Mouse (Mus musculus): ENCODE data around the gene Rin3.

The Rin3 gene

GRCm38 (mm10) chr12:102280867-102281503 lies 1.9 kb upstream of the Rin3 start:
- peak; percentile 89 for DNase-seq (ENCODE audit: inconsistent ontology term)

GRCm38 (mm10) chr12:102282126-102282525 lies 722 bp upstream of the Rin3 start:
- DNase-seq (ENCODE audit: inconsistent ontology term), result no peak

DNA sequence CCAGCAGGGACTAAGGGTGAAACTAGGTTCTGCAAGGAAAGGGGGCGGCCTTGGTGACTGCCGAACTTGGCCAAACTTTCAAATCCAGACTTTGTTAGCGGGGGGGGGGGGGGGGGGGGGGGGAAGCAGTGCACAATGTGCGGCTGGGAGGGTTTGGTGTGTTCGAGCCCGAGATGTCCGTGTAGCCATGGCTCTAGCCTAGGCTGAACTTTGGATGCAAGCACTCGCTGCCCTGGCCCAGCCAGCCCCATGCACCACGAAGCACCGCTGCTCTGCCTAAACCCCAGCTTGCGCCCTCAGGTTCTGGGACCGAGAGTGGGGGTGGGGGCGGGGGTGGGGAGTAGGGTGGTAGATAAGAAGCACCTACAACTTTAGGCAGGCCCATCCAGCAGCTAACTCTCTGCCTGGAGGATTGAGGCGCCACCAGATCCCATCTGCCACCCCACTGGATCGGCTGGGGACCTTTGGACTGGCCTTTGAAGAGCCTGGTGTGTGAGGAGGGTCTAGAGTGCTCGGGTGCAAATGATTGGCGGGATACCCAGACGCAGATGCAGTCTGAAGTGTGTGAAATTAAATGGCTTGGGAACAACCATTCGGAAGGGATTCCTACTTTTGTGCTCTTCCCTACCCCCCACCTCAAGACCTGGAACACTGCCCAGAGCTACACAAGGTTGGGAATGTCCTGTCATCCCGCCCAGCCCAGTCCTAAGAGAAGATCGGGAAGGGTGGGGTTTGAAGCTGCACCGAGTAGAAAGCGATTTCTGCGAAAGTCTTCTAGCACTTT lies 827 bp downstream of the Rin3 start:
- DNase-seq (ENCODE audit: inconsistent ontology term), result peak; percentile 81

GRCm38 (mm10) chr12:102284267-102284610 lies 1.4 kb downstream of the Rin3 start:
- no peak for DNase-seq (ENCODE audit: inconsistent ontology term)

- DNase-seq (ENCODE audit: inconsistent ontology term), result no peak
Observed at GRCm38 (mm10) chr12:102284618-102285159, 1.8 kb downstream of the Rin3 start.

DNA sequence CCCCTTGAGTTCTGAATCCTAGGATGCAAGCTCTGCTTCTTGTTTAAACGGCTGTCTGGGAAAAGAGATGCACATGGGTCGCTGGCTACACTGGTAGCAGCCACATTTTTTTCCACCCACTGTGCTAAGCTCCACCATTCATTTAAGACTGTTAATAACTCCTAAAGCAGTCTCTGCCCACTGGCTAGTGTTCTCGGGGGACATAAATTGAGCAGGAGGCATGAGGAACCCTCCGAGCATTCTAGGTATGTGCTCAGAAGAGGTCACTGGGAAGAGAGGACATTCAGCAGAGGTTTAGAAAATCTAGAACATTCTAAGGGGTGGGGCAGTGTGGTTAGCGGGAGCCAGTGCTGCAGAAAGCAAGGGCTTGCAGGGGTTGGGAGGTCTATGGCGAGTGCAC lies 2.5 kb downstream of the Rin3 start:
- peak; percentile 80 for DNase-seq (ENCODE audit: inconsistent ontology term)

GRCm38 (mm10) chr12:102285779-102286178 lies 2.9 kb downstream of the Rin3 start:
- no peak for DNase-seq (ENCODE audit: inconsistent ontology term)

DNA sequence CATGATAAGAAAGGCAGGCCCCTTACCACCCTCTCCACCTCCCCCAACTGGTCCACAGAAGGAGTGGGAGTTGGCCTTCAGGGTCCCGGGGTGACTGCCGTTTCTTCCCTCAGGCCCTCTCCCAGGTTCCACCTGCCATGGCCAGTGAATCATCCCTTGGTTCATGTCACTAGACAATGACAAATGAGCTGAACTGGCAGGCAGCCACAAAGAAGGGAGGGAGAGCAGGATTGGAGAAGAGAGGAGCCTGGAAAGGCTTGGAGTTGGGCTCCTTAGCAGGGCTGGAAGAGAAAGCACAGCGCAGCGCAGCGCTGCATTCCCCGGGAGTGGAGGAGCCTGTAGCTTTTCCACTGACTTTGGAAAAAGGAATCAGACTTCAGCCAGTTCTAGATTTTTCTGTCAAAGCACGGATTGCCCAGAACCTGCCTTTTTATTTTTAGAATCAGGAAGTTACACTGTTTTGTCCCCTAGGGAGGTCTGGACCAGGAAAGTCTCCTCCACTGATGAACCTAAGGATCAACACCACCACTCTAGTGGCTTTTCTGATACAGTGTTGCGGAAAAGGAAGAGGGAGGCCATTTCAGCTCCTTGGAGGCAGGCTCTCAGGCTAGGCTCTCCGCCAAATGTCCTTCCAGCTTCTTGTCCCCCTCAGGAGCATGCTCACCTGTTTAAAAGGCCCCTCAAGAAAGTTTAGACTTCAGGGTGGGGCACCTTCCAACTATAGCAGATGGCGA lies 4.0 kb downstream of the Rin3 start:
- DNase-seq (ENCODE audit: inconsistent ontology term), result peak; percentile 85

- no peak for DNase-seq (ENCODE audit: inconsistent ontology term)
Observed at GRCm38 (mm10) chr12:102287904-102288602, 5.2 kb downstream of the Rin3 start.

DNA sequence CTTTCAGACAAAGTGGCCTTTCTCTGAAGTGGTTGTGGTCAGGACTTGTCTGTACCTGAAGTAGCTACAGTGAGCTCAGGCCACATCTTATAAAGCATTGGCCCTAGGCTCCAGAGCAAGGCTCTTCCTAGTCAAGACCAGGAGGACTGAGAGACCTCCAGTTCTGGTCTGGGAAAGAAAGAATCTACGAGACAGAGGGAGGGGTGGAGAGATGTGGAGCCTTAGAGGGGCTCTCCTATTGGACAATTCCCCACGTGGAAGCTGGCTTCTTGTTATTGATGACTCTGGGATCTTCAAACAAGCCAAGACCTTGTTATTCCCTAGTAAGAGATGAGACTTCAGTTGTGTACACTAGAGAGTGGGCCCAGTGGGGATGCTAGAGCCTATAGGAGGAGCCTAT lies 6.0 kb downstream of the Rin3 start:
- no peak for DNase-seq (ENCODE audit: inconsistent ontology term)

GRCm38 (mm10) chr12:102289568-102289967 lies 6.7 kb downstream of the Rin3 start:
- no peak for DNase-seq (ENCODE audit: inconsistent ontology term)

DNA sequence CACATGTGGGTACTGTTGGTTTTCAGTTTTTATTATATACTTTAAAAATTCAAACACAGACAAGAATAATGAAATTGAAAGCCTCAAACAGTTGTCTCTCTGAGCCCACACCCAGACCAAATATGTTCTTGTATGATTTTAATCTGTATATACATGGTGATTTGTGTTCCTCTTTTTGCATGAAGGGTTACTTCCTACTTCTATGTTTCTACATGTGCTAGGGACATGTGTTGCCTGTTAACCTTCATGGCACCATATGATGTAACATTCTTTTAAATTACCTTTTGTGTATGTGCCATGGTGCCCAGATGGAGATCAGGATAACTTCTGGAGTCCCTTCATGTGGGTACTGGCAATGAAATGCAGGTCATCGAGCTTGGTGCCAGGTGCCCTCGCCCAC lies 7.8 kb downstream of the Rin3 start:
- DNase-seq (ENCODE audit: inconsistent ontology term), result no peak

- DNase-seq (ENCODE audit: inconsistent ontology term), result no peak
Observed at GRCm38 (mm10) chr12:102291686-102292085, 8.8 kb downstream of the Rin3 start.

DNA sequence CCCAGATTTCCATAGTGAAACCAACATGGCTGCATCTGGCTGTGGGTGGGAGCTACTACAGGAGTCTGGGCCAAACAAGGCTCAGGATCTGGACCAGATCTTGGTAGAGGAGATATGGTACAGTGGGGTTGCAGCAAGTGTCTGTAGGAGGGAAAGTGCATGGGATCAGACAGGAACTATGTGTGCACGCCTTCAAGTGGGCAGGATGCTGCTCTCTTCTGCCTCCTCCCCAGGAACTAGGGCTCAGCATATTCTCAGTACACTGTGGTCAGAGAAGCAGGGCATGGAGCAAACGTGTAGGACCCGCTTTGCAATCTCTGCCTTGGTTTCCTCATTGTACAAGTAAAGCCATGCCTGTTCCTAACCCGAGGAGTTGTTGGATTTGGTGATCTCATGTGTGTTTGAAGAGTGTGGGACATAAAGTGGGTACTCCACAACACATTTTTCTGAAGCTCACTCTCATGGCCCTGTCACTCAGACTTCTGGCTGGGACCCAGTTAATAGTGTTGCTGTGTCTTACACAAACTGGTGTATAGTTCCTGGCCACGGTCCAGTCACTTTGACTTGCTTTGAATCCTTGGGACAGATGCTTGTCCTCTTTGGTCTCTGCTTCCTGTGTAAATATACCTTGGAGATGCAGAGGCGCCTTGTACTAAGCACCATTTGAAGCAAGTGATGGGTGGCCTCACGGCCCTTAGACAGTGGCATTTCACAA lies 9.8 kb downstream of the Rin3 start:
- no peak for DNase-seq (ENCODE audit: inconsistent ontology term)

- no peak for DNase-seq (ENCODE audit: inconsistent ontology term)
Observed at GRCm38 (mm10) chr12:102294634-102295033, 11.8 kb downstream of the Rin3 start.

DNA sequence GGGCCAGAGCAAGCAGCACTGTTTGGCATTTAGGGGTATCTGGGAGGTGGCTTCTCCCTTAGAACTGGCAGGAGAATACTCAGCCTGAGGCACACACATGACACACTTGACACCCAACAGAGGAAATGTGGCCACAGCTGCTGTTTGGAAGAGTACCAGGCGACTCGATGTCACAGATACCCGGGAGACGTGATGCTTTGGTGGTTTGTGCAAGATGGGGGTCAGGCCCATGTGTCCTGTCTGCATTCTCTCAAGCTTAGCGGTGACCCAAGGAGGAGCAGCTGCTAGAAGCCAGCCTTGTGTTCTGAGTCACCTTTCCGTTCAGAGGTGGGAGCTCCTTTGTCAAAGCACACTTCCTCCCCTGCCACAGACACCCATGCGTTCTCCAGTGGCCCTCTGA lies 12.4 kb downstream of the Rin3 start:
- DNase-seq (ENCODE audit: inconsistent ontology term), result peak; percentile 29

GRCm38 (mm10) chr12:102295662-102296061 lies 12.8 kb downstream of the Rin3 start:
- DNase-seq (ENCODE audit: inconsistent ontology term), result no peak

DNA sequence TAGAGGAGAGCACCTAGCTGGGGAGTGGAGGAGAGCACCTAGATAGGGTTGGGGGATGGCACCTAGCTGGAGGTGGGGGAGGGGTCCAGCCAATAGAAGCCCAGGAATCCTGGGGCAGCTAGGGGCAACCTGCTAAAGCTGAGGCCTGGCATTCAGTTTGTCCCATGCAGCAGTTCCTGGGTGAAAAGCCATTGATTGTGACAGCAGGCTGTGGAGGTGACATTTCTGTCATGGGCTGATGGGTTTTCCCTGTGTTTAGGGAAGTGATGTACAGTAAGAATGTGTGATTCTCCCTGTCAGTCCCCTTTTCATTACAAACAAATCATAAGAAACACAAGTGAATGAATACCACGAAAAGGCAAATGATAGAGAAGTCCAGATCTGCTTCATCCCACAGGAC lies 13.5 kb downstream of the Rin3 start:
- no peak for DNase-seq (ENCODE audit: inconsistent ontology term)

DNA sequence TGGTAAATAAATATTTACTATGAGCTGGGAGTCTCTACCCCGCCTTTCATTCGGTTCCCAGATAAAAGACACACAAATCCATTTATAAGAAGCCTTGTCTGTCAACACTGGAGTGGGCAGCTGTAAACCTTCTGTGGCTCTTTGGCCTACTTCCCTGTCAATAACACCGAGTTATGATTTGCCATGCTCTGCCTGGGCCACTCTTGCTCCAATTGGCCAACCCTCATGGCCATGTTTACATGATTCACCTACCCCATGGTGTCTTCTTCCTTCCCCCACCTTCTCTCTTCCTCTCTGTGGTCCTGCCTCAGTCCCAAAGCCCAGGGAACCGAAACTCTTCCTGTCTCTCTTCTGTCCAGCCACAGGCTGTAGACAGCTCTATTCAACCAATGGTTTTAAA lies 14.1 kb downstream of the Rin3 start:
- no peak for DNase-seq (ENCODE audit: inconsistent ontology term)

GRCm38 (mm10) chr12:102299209-102299608 lies 16.4 kb downstream of the Rin3 start:
- no peak for DNase-seq (ENCODE audit: inconsistent ontology term)

DNA sequence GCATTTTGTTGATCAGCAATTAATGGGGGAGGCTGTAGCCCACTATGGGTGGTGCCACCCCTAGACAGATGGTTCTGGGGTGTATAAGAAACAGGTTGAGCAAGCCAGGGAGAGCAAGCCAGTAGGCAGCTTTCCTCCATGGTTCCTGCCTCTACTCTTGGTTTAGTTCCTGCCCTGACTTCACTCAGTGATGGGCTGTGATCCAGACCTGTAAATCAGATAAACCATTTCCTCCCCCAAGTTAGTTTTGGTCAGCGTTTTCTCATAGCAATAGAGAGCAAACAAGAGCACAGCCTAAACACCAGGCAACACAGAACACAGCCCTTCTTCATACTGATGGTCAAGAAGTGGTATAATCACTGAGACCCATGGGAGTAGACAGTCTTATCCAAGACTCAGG lies 18.7 kb downstream of the Rin3 start:
- no peak for DNase-seq (ENCODE audit: inconsistent ontology term)
